Mouse (Mus musculus): Measurements from ENCODE around the gene Fga. TPM values are rescaled to one million over a fixed set of nuclear protein-coding genes. Genes with fewer than 3 reads are reported as not detected.

The Fga gene
- not detected for polyA plus RNA-seq (2017; shearing (Covaris generic))

DNA sequence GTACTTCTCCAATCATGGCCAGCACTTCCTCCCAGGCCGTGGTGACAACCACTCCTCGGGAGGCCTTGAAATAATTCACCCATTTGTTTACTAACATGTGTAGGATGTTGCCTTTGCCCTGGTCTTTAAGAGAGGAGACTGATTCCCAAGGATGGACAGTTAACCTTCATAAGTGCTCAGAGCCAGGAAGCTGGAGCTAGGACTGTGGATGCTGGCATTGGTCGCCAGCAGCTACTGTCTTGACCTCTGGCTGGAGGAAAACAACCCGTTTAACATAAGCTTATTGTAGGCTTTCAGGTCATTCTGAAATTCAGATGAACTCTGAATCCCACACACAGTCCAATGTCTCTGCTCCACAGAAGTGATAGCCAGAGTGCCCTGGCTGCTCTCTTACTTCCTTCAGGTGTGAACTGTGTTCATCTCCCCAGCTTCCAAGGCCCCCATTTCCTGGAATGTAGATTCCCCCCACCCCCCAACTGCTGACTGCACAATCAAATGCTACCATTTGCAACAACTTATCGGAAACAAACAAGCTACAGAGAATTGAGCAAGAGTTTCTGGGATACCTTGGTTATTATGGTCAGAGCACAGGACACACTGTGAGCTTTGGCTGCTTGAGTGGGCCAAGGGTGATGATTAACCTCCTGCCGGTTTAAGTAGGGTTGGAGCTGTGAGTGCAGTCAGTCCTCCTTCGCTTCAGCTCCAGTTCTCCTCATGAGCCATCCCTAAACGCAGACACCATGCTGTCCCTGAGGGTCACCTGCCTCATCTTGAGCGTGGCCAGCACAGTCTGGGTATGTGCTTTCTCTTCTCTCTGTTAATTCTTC, at the start of gene Fga:
Gene Fga, plus strand, starts transcription at position 602 of the 827 bp plus-strand sequence.

DNA sequence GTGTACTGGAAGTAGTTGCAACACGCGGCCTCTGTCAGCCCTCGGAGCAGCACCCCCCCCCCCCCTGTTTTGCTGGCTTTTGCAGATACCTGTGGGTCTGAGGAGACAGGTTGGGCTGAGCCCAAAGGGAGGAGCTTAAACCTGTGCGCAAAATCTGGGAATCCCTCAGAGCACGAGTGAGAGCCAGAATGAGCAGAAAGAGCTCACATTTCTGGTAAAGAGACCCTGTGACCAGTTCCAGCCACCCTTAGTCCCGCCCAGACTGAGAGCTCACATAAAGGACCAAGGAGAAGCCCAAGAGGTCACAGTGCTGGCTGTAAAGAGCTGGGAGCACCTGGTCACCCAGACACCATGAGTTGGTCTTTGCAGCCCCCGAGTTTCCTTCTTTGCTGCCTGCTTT, 18.3 kb upstream of the Fga start, which contains the start of gene Fgg:
Gene Fgg, plus strand, starts transcription at position 168 of the 400 bp plus-strand sequence.

DNA sequence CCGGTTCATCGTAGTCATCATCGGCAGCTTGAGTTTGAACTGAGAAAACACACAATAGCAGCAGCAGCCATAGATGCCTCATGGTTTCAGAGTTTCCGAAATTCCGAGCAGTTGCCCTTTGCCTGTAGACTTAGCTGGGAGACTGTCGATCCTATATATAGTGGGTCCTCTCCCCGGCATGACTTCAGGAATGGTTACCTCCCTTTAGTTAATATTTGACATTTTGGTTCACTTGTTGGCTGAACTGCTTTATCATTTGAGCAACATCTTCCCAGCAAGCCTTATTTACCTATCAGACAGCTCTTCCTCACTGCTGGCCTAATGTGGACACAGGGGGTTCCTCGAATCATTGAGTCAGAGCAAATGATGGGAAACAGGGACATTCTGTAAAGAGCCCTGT, 23.8 kb downstream of the Fga start, which contains the start of gene Fgb:
Gene Fgb, minus strand, starts transcription at position 184 of the 400 bp plus-strand sequence.

DNA sequence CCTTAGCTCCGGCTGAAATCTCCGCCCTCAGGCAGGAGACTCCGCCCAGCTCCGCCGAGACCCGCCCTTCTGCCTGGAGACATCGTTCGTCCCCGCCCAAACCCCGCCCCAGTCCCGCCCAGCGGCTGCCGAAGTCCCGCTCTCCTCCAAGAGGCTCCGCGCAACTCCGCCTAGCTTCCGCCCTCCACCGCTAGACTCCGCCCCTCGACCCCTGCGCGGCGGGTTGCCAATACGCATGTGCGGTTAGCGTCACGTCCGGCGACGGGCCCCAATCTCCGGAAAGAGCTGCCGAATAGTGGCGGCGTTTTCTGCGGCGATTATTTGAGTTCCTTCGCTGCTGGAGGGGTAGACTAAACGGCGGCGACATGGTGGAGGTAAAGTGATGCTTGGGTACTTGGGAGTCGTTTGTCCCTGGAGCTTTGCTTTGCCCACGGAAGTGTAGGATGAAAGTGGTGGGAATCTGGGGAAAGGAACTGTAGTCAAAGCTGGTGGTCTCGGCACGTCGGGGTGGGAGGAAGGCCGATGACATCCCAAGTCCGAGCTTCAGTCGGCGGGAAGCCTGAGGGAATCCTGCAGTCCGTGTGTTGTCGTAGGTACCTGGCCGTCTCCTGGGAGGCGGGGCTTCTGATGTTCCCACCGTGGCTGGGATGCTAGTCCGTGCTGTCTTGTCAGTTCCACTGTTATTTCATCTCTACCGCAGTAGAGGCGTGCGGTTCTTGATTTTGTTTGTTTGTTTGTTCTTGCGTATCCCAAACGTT, 29.6 kb downstream of the Fga start, which contains the start of gene Plrg1:
Gene Plrg1, plus strand, starts transcription at position 242 of the 758 bp plus-strand sequence.

Other genes with a start within 250 kb of the Fga start
- gene Rbm46, start 149.6 kb upstream of the Fga start, polyA plus RNA-seq (2017; shearing (Covaris generic)): not detected
- 0.06 TPM for gene Lrat, start 122.1 kb upstream of the Fga start, polyA plus RNA-seq (2017; shearing (Covaris generic))
- not detected for gene Fgg, start 18.4 kb upstream of the Fga start, polyA plus RNA-seq (2017; shearing (Covaris generic))
- not detected for gene Fgb, start 23.8 kb downstream of the Fga start, polyA plus RNA-seq (2017; shearing (Covaris generic))
- 96.2 TPM for gene Plrg1, start 29.4 kb downstream of the Fga start, polyA plus RNA-seq (2017; shearing (Covaris generic))
- gene Dchs2, start 101.9 kb downstream of the Fga start, polyA plus RNA-seq (2017; shearing (Covaris generic)): not detected

Data from CD4-positive, CD25-positive, alpha-beta regulatory T cell, adult 9 weeks (primary cell).